ENCODE assay signal across 25 mouse cellular contexts in the genomic region with DNA sequence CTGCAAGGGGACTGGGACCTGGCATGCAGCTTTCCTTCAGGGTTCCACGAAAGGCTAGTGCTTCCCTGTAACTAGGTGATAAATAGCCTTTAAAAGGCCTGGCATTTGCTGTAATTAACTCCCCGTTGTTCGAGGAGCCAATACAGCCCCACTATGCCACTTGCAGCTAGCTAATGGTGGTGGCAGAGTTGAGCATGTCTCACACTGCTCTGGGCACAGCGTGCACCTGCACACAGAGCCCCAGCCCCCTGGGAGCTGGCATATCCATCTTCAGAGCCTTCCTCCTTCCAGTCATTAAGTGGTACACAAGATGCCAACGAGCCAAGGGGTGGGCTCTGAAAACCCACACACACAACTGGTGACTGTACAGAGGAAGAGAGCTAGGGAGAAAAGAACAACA. TPM values are rescaled to one million over a fixed set of nuclear protein-coding genes. Genes with fewer than 3 reads are reported as not detected.
DNase-seq lines count a peak whose midpoint lies in the region; ATAC-seq and TF ChIP-seq lines count a peak whose summit lies in the region.
"Had no signal": no experiment of that assay in that cellular context is flagged by ENCODE, and none has a peak within 500 bp of the region (broad histone marks: within the 10 kb centered on the region; RNA-seq: fewer than 3 reads in every experiment).

No protein-coding gene starts in this region.

- peak; percentile 10 for DNase-seq in forebrain, postnatal 0 days
- DNase-seq in midbrain, embryonic 10.5 days (ENCODE audit: low spot score), result no peak
- no peak for DNase-seq in urinary bladder, postnatal 14 days (ENCODE audit: low spot score)
- DNase-seq in ovary, postnatal 14 days (ENCODE audit: low spot score), result no peak
- no peak for DNase-seq in kidney, adult 9 months
- DNase-seq: gastrocnemius, postnatal 10 days; heart, postnatal 10 days; lung, adult 2 months; retina, postnatal 1 day; thymus, postnatal 14 days had no signal

- no peaks in the 10 kb centered on the region for H3K9me3 ChIP-seq in forebrain, embryonic 12.5 days
- no peaks in the 10 kb centered on the region for H3K9me3 ChIP-seq in forebrain, postnatal 0 days (ENCODE audit: low read length)
- no peaks in the 10 kb centered on the region for H3K9me3 ChIP-seq in midbrain, embryonic 10.5 days (replicated peaks)
- H3K9me3 ChIP-seq in neural tube, embryonic 13.5 days, result no peaks in the 10 kb centered on the region
- H3K9me3 ChIP-seq: embryonic facial prominence, embryonic 13.5 days; stomach, embryonic 15.5 days had no signal

- WGBS in forebrain, embryonic 12.5 days, result 52% methylated on average over 5 of the region's 5 CpGs
- 20% methylated on average over 5 of the region's 5 CpGs for WGBS in forebrain, postnatal 0 days
- 84% methylated on average over 5 of the region's 5 CpGs for WGBS in midbrain, embryonic 10.5 days
- WGBS in neural tube, embryonic 13.5 days, result 11% methylated on average over 5 of the region's 5 CpGs

- no peak overlapping the region for H3K9ac ChIP-seq in forebrain, embryonic 12.5 days
- H3K9ac ChIP-seq in forebrain, postnatal 0 days, result peak overlapping the region; percentile 29; the same call in 1 of the 2 replicates
- peak overlapping the region; percentile 23 for H3K9ac ChIP-seq in neural tube, embryonic 13.5 days
- H3K9ac ChIP-seq: embryonic facial prominence, embryonic 13.5 days; stomach, embryonic 15.5 days had no signal

- ATAC-seq in forebrain, embryonic 12.5 days (ENCODE audit: low FRiP score), result no peak
- ATAC-seq in forebrain, postnatal 0 days, result 0 out of 2 replicates have a peak, but pooled peaks have one; percentile 14
- ATAC-seq in neural tube, embryonic 13.5 days (ENCODE audit: low read depth), result peak; percentile 48
- ATAC-seq: CD4-positive, CD25-positive, alpha-beta regulatory T cell, adult 4 months; intestine, embryonic 16.5 days had no signal

- TF ChIP-seq CTCF in forebrain, postnatal 0 days (IDR thresholded peaks at IDR 0.05; ENCODE audit: low read depth), result no peak

- peaks cover 6% of the 10 kb centered on the region; the same call in 1 of the 2 replicates for H3K36me3 ChIP-seq in forebrain, embryonic 12.5 days (replicated peaks)
- peaks cover 13% of the 10 kb centered on the region; the same call in 1 of the 2 replicates for H3K36me3 ChIP-seq in forebrain, postnatal 0 days (ENCODE audit: insufficient read depth)
- H3K36me3 ChIP-seq in midbrain, embryonic 10.5 days, result peaks cover 11% of the 10 kb centered on the region; the same call in 1 of the 2 replicates
- peaks cover 30% of the 10 kb centered on the region; the same call in 1 of the 2 replicates for H3K36me3 ChIP-seq in neural tube, embryonic 13.5 days
- H3K36me3 ChIP-seq: stomach, embryonic 15.5 days had no signal

- peaks cover 17% of the 10 kb centered on the region; the same call in 1 of the 2 replicates for H3K4me1 ChIP-seq in forebrain, embryonic 12.5 days
- peaks cover 15% of the 10 kb centered on the region for H3K4me1 ChIP-seq in forebrain, postnatal 0 days (ENCODE audit: insufficient read depth)
- H3K4me1 ChIP-seq in midbrain, embryonic 10.5 days, result peaks cover 12% of the 10 kb centered on the region
- H3K4me1 ChIP-seq in neural tube, embryonic 13.5 days (replicated peaks), result peaks cover 53% of the 10 kb centered on the region
- H3K4me1 ChIP-seq: stomach, embryonic 15.5 days had no signal

- H3K27ac ChIP-seq in forebrain, embryonic 12.5 days, result peak overlapping the region; percentile 51
- H3K27ac ChIP-seq in forebrain, postnatal 0 days (ENCODE audit: low read depth, low read length), result peak overlapping the region; percentile 42; the same call in 1 of the 2 replicates
- H3K27ac ChIP-seq in midbrain, embryonic 10.5 days (replicated peaks), result 0 out of 2 replicates have a peak overlapping the region, but pooled peaks have one; percentile 23
- peak overlapping the region; percentile 78 for H3K27ac ChIP-seq in neural tube, embryonic 13.5 days (replicated peaks)
- H3K27ac ChIP-seq: embryonic facial prominence, embryonic 13.5 days; kidney, postnatal 0 days; stomach, embryonic 15.5 days had no signal

- no peak overlapping the region for H3K4me3 ChIP-seq in forebrain, embryonic 12.5 days (replicated peaks)
- H3K4me3 ChIP-seq in forebrain, postnatal 0 days (ENCODE audit: low read depth, low read length), result no peak overlapping the region
- no peak overlapping the region for H3K4me3 ChIP-seq in midbrain, embryonic 10.5 days
- H3K4me3 ChIP-seq in neural tube, embryonic 13.5 days, result no peak overlapping the region
- H3K4me3 ChIP-seq: embryonic facial prominence, embryonic 13.5 days; myocyte; stomach, embryonic 15.5 days had no signal

- no peaks in the 10 kb centered on the region for H3K27me3 ChIP-seq in forebrain, embryonic 12.5 days
- H3K27me3 ChIP-seq in forebrain, postnatal 0 days (ENCODE audit: insufficient read depth, low read length), result no peaks in the 10 kb centered on the region
- H3K27me3 ChIP-seq in midbrain, embryonic 10.5 days (ENCODE audit: low read depth, poor library complexity, severe bottlenecking), result peaks cover 9% of the 10 kb centered on the region; the same call in 1 of the 2 replicates
- H3K27me3 ChIP-seq in neural tube, embryonic 13.5 days, result peaks cover 5% of the 10 kb centered on the region; the same call in 1 of the 2 replicates
- H3K27me3 ChIP-seq: stomach, embryonic 15.5 days had no signal

- H3K4me2 ChIP-seq in forebrain, embryonic 12.5 days, result no peak overlapping the region
- H3K4me2 ChIP-seq in forebrain, postnatal 0 days (ENCODE audit: low read depth), result no peak overlapping the region
- H3K4me2 ChIP-seq in neural tube, embryonic 13.5 days, result no peak overlapping the region
- H3K4me2 ChIP-seq: embryonic facial prominence, embryonic 13.5 days; stomach, embryonic 15.5 days had no signal

RNA-seq across cellular contexts. Expression of a gene that starts 4.9 kb away (rescaled TPM):
- polyA plus RNA-seq in forebrain, embryonic 12.5 days (2016; fragmentation: Nextera tagmentation; extraction: Ambion mirVana), result 27.8 and 29.4 TPM in 2 replicates
- total RNA-seq in forebrain, postnatal 0 days (2014; rRNA removed), result 79.3 and 85.2 TPM in 2 replicates
- 60.1 and 71.7 TPM in 2 replicates for polyA plus RNA-seq in forebrain, postnatal 0 days (2015; fragmentation: Nextera tagmentation; extraction: Ambion mirVana)
- 12.6 and 17.0 TPM in 2 replicates for polyA plus RNA-seq in midbrain, embryonic 10.5 days (2016; fragmentation: Nextera tagmentation; extraction: Ambion mirVana)
- 39.5 and 40.3 TPM in 2 replicates for polyA plus RNA-seq in neural tube, embryonic 13.5 days (2015; fragmentation: Nextera tagmentation; extraction: Ambion mirVana)
- polyA plus RNA-seq: myocyte had no signal

RNA-seq across cellular contexts. Expression of a gene that starts 45.9 kb away (rescaled TPM):
- polyA plus RNA-seq in forebrain, embryonic 12.5 days (2016; fragmentation: Nextera tagmentation; extraction: Ambion mirVana), result 0.27 TPM in 1 of 2 replicates, not detected in the other
- 0.15 and 1.3 TPM in 2 replicates for total RNA-seq in forebrain, postnatal 0 days (2014; rRNA removed)
- polyA plus RNA-seq in forebrain, postnatal 0 days (2015; fragmentation: Nextera tagmentation; extraction: Ambion mirVana), result 0.38 and 0.85 TPM in 2 replicates
- not detected in 2 replicates for polyA plus RNA-seq in midbrain, embryonic 10.5 days (2016; fragmentation: Nextera tagmentation; extraction: Ambion mirVana)
- 5.9 and 8.1 TPM in 2 replicates for polyA plus RNA-seq in neural tube, embryonic 13.5 days (2015; fragmentation: Nextera tagmentation; extraction: Ambion mirVana)
- total RNA-seq: adrenal gland, postnatal 4 days; gastrocnemius, postnatal 10 days; heart, adult 8-10 months; heart, postnatal 10 days; layer of hippocampus, postnatal 14 days; left cerebral cortex, postnatal 25 days; liver, adult 2 months; MEL had no signal
- polyA plus RNA-seq: CD4-positive, CD25-positive, alpha-beta regulatory T cell, adult 4 months; embryonic facial prominence, embryonic 13.5 days; intestine, embryonic 16.5 days; kidney, postnatal 0 days; liver, adult 2 months; lung, adult 2 months; myocyte; small intestine, adult 2 months; stomach, embryonic 15.5 days had no signal

RNA-seq across cellular contexts. Expression of a gene that starts 56.6 kb away (rescaled TPM):
- polyA plus RNA-seq in forebrain, embryonic 12.5 days (2016; fragmentation: Nextera tagmentation; extraction: Ambion mirVana), result 6.0 and 6.1 TPM in 2 replicates
- 103 and 143 TPM in 2 replicates for total RNA-seq in forebrain, postnatal 0 days (2014; rRNA removed)
- polyA plus RNA-seq in forebrain, postnatal 0 days (2015; fragmentation: Nextera tagmentation; extraction: Ambion mirVana), result 13.8 and 21.9 TPM in 2 replicates
- polyA plus RNA-seq in midbrain, embryonic 10.5 days (2016; fragmentation: Nextera tagmentation; extraction: Ambion mirVana), result 2.2 and 3.0 TPM in 2 replicates
- polyA plus RNA-seq in neural tube, embryonic 13.5 days (2015; fragmentation: Nextera tagmentation; extraction: Ambion mirVana), result 13.8 and 14.5 TPM in 2 replicates
- total RNA-seq: liver, adult 2 months; MEL had no signal
- polyA plus RNA-seq: CD4-positive, CD25-positive, alpha-beta regulatory T cell, adult 4 months; liver, adult 2 months; myocyte had no signal

Comparison
In these comparisons a context has a peak if more than half of its experiments do, and no peak if none do; other contexts are left out.
1. H3K27ac ChIP-seq: peak in every context shown above with its lines; median percentile 78 in neural tube, embryonic 13.5 days; 51 in forebrain, embryonic 12.5 days; 42 in forebrain, postnatal 0 days; 23 in midbrain, embryonic 10.5 days.